Mouse (Mus musculus) heart, adult 2 months (tissue): ENCODE results near the gene Pcdh7.

Experiments
- CTCF ChIP-seq: fragments of 200-600 bp; IDR thresholded peaks from 2 replicates; pipeline ENCODE4 v1.8.1; 2022; ENCODE audit warnings: antibody characterized with exemption, mild to moderate bottlenecking, moderate library complexity
- EP300 ChIP-seq: fragments of 200-500 bp; IDR thresholded peaks from 2 replicates; pipeline ENCODE4 v1.6.1; 2011; ENCODE audit warnings: low read depth, low read length, control low read depth; ENCODE audit not compliant: insufficient read depth
- POLR2A ChIP-seq: fragments of 200-500 bp; IDR thresholded peaks from 2 replicates; pipeline ENCODE4 v1.6.1; 2011; ENCODE audit warnings: mild to moderate bottlenecking, low read depth, low read length, control low read depth; ENCODE audit not compliant: insufficient read depth

- TF ChIP-seq CTCF (no peak), EP300 (no peak), POLR2A (no peak)
These were observed 85.3 kb downstream of the Pcdh7 start for GRCm38 (mm10) chr5:57803108-57803507.
